Mouse (Mus musculus) CH12.LX (cell line): Measurements from ENCODE around the gene Agap1. TPM values are rescaled to one million over a fixed set of nuclear protein-coding genes. Genes with fewer than 3 reads are reported as not detected.

ENCODE experiments used
- DNase-seq: peaks from one replicate; pipeline ENCODE4 v3.0.0-alpha.2; 2013; ENCODE audit errors: extremely low read depth
- H3K27ac ChIP-seq: 2 replicates; pipeline ENCODE4 v1.5.1; 2012; ENCODE audit warnings: low read depth, mild to moderate bottlenecking, control low read depth, moderate library complexity; ENCODE audit not compliant: insufficient read depth
- H3K27me3 ChIP-seq: replicated peaks from 2 replicates; pipeline ENCODE3; 2012; ENCODE audit warnings: inconsistent platforms
- H3K36me3 ChIP-seq, 2 experiments: replicated peaks in 1 of 2; 2 replicates each; pipeline versions ENCODE3 to v1.6.1; 2012; ENCODE audit warnings: inconsistent platforms in 1 of 2, low read length in 1 of 2, mild to moderate bottlenecking in 1 of 2, mixed read lengths in 1 of 2, moderate library complexity in 1 of 2; ENCODE audit not compliant: control insufficient read depth in 1 of 2, insufficient read depth in 1 of 2
- H3K4me1 ChIP-seq, 2 experiments: 2 replicates each; pipeline ENCODE4 v1.6.1; 2012; ENCODE audit warnings: inconsistent platforms in 1 of 2, moderate library complexity in 1 of 2; ENCODE audit not compliant: insufficient read depth in 2 of 2, control insufficient read depth in 1 of 2
- H3K4me2 ChIP-seq: 2 replicates; pipeline ENCODE4 v1.6.1; 2012; ENCODE audit warnings: low read depth, mild to moderate bottlenecking, control low read depth; ENCODE audit not compliant: poor library complexity, insufficient read depth, severe bottlenecking
- H3K4me3 ChIP-seq, 3 experiments: fragments of 150-350 bp in 1 of 3; sonication (generic) in 1 of 3; replicated peaks in 1 of 3; 2 replicates each; pipeline versions ENCODE3 to v1.5.1; 2011 to 2012; ENCODE audit warnings: low read depth in 2 of 3, low read length in 2 of 3, mild to moderate bottlenecking in 2 of 3, moderate library complexity in 2 of 3, control low read depth in 1 of 3, improper control_type of control experiment in 1 of 3, inconsistent platforms in 1 of 3, mixed read lengths in 1 of 3; ENCODE audit not compliant: poor library complexity in 1 of 3
- H3K79me2 ChIP-seq: replicated peaks from 2 replicates; pipeline ENCODE4 v1.6.1; 2012; ENCODE audit warnings: mild to moderate bottlenecking, moderate library complexity; ENCODE audit not compliant: control insufficient read depth, poor library complexity, insufficient read depth, severe bottlenecking; ENCODE audit errors: extremely low read depth
- H3K9ac ChIP-seq: 2 replicates; pipeline ENCODE4 v1.6.1; 2012; ENCODE audit warnings: low read depth, mild to moderate bottlenecking, control low read depth, moderate library complexity; ENCODE audit not compliant: insufficient read depth
- H3K9me3 ChIP-seq: replicated peaks from 2 replicates; pipeline ENCODE3; 2012; ENCODE audit warnings: low read length, inconsistent platforms, mixed read lengths
- CHD1 ChIP-seq: IDR thresholded peaks from 2 replicates; pipeline ENCODE4 v1.6.1; 2012; ENCODE audit warnings: low read depth, low read length, improper control_type of control experiment, inconsistent platforms
- ELF1 ChIP-seq: IDR thresholded peaks from 2 replicates; pipeline ENCODE4 v1.6.1; 2014; ENCODE audit warnings: low read depth, mild to moderate bottlenecking, inconsistent platforms, low read length, improper control_type of control experiment
- ETS1 ChIP-seq: conservative IDR thresholded peaks from 2 replicates; pipeline ENCODE4 v1.6.1; 2012; ENCODE audit warnings: low read depth, mild to moderate bottlenecking, inconsistent platforms, low read length, improper control_type of control experiment, moderate library complexity
- JUN ChIP-seq: IDR thresholded peaks from 2 replicates; pipeline ENCODE4 v1.6.1; 2011; ENCODE audit warnings: low read depth, mild to moderate bottlenecking, low read length, improper control_type of control experiment, moderate library complexity; ENCODE audit not compliant: insufficient read depth
- JUND ChIP-seq: conservative IDR thresholded peaks from 2 replicates; pipeline ENCODE4 v1.6.1; 2011; ENCODE audit warnings: low read depth, low read length, improper control_type of control experiment
- MXI1 ChIP-seq: IDR thresholded peaks from 2 replicates; pipeline ENCODE4 v1.6.1; 2011; ENCODE audit warnings: mild to moderate bottlenecking, low read depth, low read length, improper control_type of control experiment
- POLR2A ChIP-seq: IDR thresholded peaks from 2 replicates; pipeline ENCODE4 v1.6.1; 2011; ENCODE audit warnings: low read depth, mild to moderate bottlenecking, improper control_type of control experiment, low read length
- RCOR1 ChIP-seq: conservative IDR thresholded peaks from 2 replicates; pipeline ENCODE4 v1.6.1; 2012; ENCODE audit warnings: low read depth, mild to moderate bottlenecking, inconsistent platforms, low read length, improper control_type of control experiment
- TCF12 ChIP-seq: IDR thresholded peaks from 2 replicates; pipeline ENCODE4 v1.6.1; 2014; ENCODE audit warnings: low read depth, mild to moderate bottlenecking, inconsistent platforms, low read length, improper control_type of control experiment
- ZMIZ1 ChIP-seq: IDR thresholded peaks from 2 replicates; pipeline ENCODE4 v1.6.1; 2012; ENCODE audit warnings: low read depth, mild to moderate bottlenecking, inconsistent platforms, low read length, improper control_type of control experiment
- dilution Hi-C: fragments of 300-500 bp; cut with MboI; formaldehyde crosslinking; loops from 2 replicates; pipeline ENCODE4 v1.14.3; 2020; ENCODE audit warnings: low sequenced_read_pairs; ENCODE audit not compliant: extremely low pct_unique_long_range_greater_than_20kb, extremely low pct_ligation_motif_present
- in situ Hi-C: fragments of 300-500 bp; cut with MboI; formaldehyde crosslinking; loops from 3 replicates; pipeline ENCODE4 v1.14.3; 2019; ENCODE audit warnings: low sequenced_read_pairs, low pct_ligation_motif_present, low pct_unique_long_range_greater_than_20kb, mixed read lengths
- polyA plus RNA-seq: library from polyadenylated mRNA; unstranded; fragments of >175 nt; gene quantifications from 2 replicates; pipeline ENCODE4 v1.2.1, GENCODE M21; 2012; ENCODE audit warnings: low read depth; ENCODE audit not compliant: insufficient read length
- total RNA-seq, 2 experiments: library from RNA; depleted of rRNA; stranded (reverse); fragments of 300-350 nt in 1 of 2; fragments of >200 nt in 1 of 2; gene quantifications; 2 replicates each; pipeline ENCODE4 v1.2.3; 2012 to 2014

Gene Agap1
- total and polyA plus RNA-seq, 3 experiments = not detected

GRCm38 (mm10) chr1:89943202-89943601 lies 488.6 kb downstream of the Agap1 start:
- H3K9me3 ChIP-seq = peaks cover 75% of the 10 kb centered on the region
- TF ChIP-seq JUN (no peak), RCOR1 (no peak), CHD1 (no peak), JUND (no peak), POLR2A (no peak), ELF1 (no peak), MXI1 (no peak), ZMIZ1 (no peak), ETS1 (no peak), TCF12 (no peak)
- no peaks in the 10 kb centered on the region for H3K4me1 ChIP-seq
- H3K4me3 ChIP-seq = no peak overlapping the region
- H3K27me3 ChIP-seq = no peaks in the 10 kb centered on the region
- in situ Hi-C loops = no loop called here
- no peak overlapping the region for H3K27ac ChIP-seq
- no peak overlapping the region for H3K9ac ChIP-seq
- H3K4me2 ChIP-seq = no peak overlapping the region
- DNase-seq = no peak
- no peaks in the 10 kb centered on the region for H3K79me2 ChIP-seq
- dilution Hi-C loops = no loop called here
- no peaks in the 10 kb centered on the region for H3K36me3 ChIP-seq
